Mouse (Mus musculus) kidney, adult 2 months (tissue): ENCODE results near the gene Ankrd1. TPM values are rescaled to one million over a fixed set of nuclear protein-coding genes. Genes with fewer than 3 reads are reported as not detected.

ENCODE experiments used
- DNase-seq: peaks from one replicate; pipeline ENCODE4 v3.0.0; 2021
- H3K27ac ChIP-seq: fragments of 200-500 bp; 2 replicates; pipeline ENCODE4 v1.5.1; 2012; ENCODE audit warnings: low read depth, low read length, control low read depth, inconsistent platforms; ENCODE audit not compliant: insufficient read depth
- H3K27me3 ChIP-seq: fragments of 200-500 bp; replicated peaks from 2 replicates; pipeline ENCODE4 v1.6.1; 2012; ENCODE audit warnings: mild to moderate bottlenecking, moderate library complexity, low read length, inconsistent platforms; ENCODE audit not compliant: control insufficient read depth, insufficient read depth
- H3K36me3 ChIP-seq: fragments of 200-500 bp; 2 replicates; pipeline ENCODE4 v1.6.1; 2012; ENCODE audit warnings: mild to moderate bottlenecking, moderate library complexity, low read length, inconsistent platforms; ENCODE audit not compliant: control insufficient read depth, insufficient read depth
- H3K4me1 ChIP-seq: fragments of 200-500 bp; 2 replicates; pipeline ENCODE4 v1.6.1; 2011; ENCODE audit warnings: low read length; ENCODE audit not compliant: control insufficient read depth, insufficient read depth
- H3K4me3 ChIP-seq: fragments of 200-500 bp; 2 replicates; pipeline ENCODE4 v1.5.1; 2011; ENCODE audit warnings: mild to moderate bottlenecking, low read depth, low read length, control low read depth; ENCODE audit not compliant: insufficient read depth
- CTCF ChIP-seq: fragments of 200-500 bp; conservative IDR thresholded peaks from 2 replicates; pipeline ENCODE4 v1.5.1; 2011; ENCODE audit warnings: low read depth, mild to moderate bottlenecking, control low read depth, low read length, moderate library complexity, mixed read lengths; ENCODE audit not compliant: insufficient read depth, insufficient read length
- POLR2A ChIP-seq: fragments of 200-500 bp; IDR thresholded peaks from one replicate; pipeline ENCODE4 v1.6.1; 2011; ENCODE audit warnings: low read depth, low read length, control low read depth
- WGBS: fragments of 180-500 bp; shearing (Covaris S2); methylation state at CpG from one replicate; pipeline ENCODE4 v1.1.7; 2018; 5-methylcytosine and 5-hydroxymethylcytosine counted together
- polyA plus RNA-seq: library from polyadenylated mRNA; depleted of rRNA; stranded (reverse); fragments of >200 nt; gene quantifications from 2 replicates; pipeline ENCODE4 v1.2.3, GENCODE M21; 2012; rRNA removed

Gene Ankrd1
- polyA plus RNA-seq, 1 experiment = 1.1 TPM

DNA sequence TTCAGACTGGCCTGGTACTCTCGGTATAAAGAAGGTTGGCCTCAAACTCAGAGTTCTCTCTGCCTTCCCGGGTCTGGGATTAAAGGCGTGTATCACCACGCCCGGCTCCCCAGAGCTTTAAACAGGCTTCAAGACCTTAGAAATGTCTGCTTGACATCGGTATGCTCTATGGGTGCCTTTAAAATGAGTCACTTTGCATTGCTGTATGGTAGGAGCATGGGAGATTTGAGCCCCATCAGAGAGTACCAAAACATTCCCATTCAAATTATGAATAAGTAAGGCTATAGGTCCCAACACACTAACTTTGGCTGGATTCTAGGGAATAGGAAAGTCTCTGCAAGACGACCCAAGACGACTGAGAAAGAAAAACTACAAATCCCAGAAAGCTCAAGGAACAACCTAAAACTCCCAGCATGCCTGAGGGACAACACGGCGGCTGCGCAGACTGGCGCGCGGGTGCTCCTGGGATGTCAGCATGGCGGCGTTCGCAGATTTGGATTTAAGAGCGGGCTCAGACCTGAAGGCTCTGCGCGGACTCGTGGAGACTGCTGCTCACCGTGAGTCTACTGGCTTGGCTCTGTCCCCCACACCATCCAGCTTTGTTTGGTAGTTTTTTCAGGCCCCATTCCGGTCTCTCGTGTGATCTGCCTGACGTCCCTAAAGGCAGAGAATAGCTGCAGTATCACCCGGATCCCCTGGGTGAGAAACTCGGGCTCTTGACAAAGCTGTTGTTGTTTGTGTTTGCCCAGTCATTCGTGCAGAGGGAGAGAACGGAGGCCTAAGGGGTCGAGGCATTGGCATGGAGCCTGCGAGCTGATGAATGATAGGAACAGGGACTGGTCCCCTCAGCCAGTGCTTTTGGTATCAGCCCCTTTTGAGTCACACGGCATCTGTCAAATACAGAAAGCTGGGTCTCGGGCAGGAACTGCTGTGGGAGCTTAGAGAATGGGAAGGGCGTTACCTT is 36.4 kb downstream of the Ankrd1 start, which contains the start of gene Rpp30:
TSS of gene Rpp30 (plus strand) at position 455 of the 964 bp plus-strand sequence.
- Histone ChIP-seq H3K27ac (no peak within 1 kb of the TSS), H3K36me3 (no peaks in the 10 kb centered on the region), H3K27me3 (no peaks in the 10 kb centered on the region), H3K4me1 (peaks cover 3% of the 10 kb centered on the region; the same call in 1 of the 2 replicates), H3K4me3 (peak within 1 kb of the TSS; percentile 83)
- WGBS = 2% methylated on average over 34 of the region's 34 CpGs
- DNase-seq = peak; percentile 93
- TF ChIP-seq CTCF (no peak), POLR2A (no peak)

DNA sequence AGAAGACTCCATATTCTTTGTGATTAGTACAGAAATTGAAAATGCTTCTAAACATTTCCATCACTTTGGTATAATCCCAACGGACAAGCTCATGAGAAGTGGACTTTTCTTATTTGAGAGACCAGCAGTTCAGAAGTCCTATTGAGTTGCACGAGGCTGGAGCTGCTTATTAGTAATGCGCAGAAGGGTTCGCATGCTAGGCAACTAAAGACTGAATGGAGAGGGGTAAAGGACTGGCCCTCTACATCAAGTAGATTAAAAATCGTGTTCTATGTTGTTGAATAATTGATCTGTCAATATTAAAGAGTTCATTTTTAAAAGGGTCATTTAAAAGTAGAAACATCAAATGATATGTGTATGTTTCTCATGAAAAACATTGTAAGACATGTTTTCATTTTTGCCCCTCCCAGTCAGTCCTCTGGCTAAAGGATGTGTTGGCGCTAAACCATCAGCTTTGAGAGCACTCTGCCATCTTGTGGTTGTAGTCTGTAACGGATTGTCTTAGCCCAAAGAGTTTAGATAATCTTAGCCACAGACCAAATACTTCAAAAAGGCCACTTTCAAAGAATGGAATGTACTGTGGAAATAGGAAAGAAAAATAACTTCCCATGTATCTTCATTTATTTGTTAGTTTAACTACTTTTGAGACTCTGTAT is 37.2 kb downstream of the Ankrd1 start:
- TF ChIP-seq CTCF (peak; percentile 63), POLR2A (no peak)
- 51% methylated on average over 7 of the region's 7 CpGs for WGBS
- Histone ChIP-seq H3K4me1 (peaks cover 3% of the 10 kb centered on the region; the same call in 1 of the 2 replicates), H3K27ac (no peak overlapping the region), H3K27me3 (no peaks in the 10 kb centered on the region), H3K4me3 (no peak overlapping the region), H3K36me3 (no peaks in the 10 kb centered on the region)
- DNase-seq = peak; percentile 66

DNA sequence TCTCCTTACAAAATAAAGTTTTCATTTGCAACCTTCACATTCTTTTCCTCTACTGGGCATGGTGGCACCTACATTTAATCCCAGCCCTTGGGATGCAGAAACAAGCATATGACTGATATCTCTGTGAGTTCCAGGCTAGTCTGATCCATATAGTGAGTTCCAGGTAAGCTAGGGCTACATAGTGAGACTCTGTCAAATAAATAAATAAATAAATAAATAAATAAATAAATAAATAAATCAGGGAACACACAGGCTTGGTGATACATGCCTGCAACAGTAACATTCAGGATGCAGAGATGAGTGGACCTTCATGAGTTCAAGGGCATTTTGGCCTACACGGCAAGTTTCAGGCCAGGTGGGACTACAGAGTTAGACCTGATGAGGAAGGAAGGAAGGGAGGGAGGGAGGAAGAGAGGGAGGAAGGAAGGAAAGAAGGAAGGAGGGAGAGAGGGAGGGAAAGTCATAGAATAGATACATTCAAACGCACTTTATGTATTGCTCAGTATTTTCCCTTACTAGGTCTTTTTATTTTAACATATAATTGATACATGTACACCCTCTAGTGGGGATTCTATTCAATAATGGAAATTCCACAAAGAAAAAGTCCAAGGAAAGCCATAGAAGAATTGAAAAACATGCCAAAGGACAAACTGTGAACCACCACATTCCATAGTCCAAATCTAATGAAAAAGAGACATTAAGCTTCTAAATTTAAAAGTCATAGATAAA is 56.9 kb downstream of the Ankrd1 start:
- TF ChIP-seq CTCF (no peak), POLR2A (no peak)
- 73% methylated on average over 2 of the region's 2 CpGs for WGBS

More for the DNA sequence above, 56.9 kb downstream of the Ankrd1 start:
- H3K27ac ChIP-seq = no peak overlapping the region
- no peak overlapping the region for H3K4me3 ChIP-seq
- H3K4me1 ChIP-seq = no peaks in the 10 kb centered on the region
- no peaks in the 10 kb centered on the region for H3K36me3 ChIP-seq
- no peak for DNase-seq
- H3K27me3 ChIP-seq = no peaks in the 10 kb centered on the region; the same call in 1 of the 2 replicates

Other genes with a start within 250 kb of the Ankrd1 start
- 0.06 and 0.11 TPM in 2 replicates for gene Htr7, start 62.6 kb downstream of the Ankrd1 start, polyA plus RNA-seq
- 3.6 and 3.8 TPM in 2 replicates for gene Rpp30, start 36.4 kb downstream of the Ankrd1 start, polyA plus RNA-seq
- gene Pcgf5, start 228.2 kb upstream of the Ankrd1 start, polyA plus RNA-seq = 8.6 and 10.6 TPM in 2 replicates